Mouse (Mus musculus): ENCODE results near the gene Ece1.

- TF ChIP-seq CTCF (IDR thresholded peaks at IDR 0.05; ENCODE audit: low read depth) (no peak), EP300 (IDR thresholded peaks at IDR 0.05; ENCODE audit: low read depth) (no peak)
Measured at GRCm38 (mm10) chr4:137920500-137920961, 58.5 kb downstream of the Ece1 start.
